Mouse (Mus musculus) limb, embryonic 11.5 days (tissue): Measurements from ENCODE around the gene Asb1. TPM values are rescaled to one million over a fixed set of nuclear protein-coding genes. Genes with fewer than 3 reads are reported as not detected.

Source experiments
- ATAC-seq: fragments of 200-750 bp; cut with Nextera tagmentation; 2 replicates; pipeline ENCODE4 v1.8.0; 2017; ENCODE audit warnings: low read depth; ENCODE audit not compliant: insufficient number of reproducible peaks, low FRiP score, low TSS enrichment
- DNase-seq: peaks from one replicate; pipeline ENCODE4 v3.0.0-alpha.2; 2015; ENCODE audit warnings: low spot score
- H3K27ac ChIP-seq: fragments of 300-500 bp; sonication (generic); replicated peaks from 2 replicates; pipeline ENCODE4 v1.5.1; 2014; ENCODE audit warnings: low read depth, mild to moderate bottlenecking, low read length
- H3K27me3 ChIP-seq: fragments of 300-500 bp; sonication (generic); 2 replicates; pipeline ENCODE4 v1.6.1; 2014; ENCODE audit warnings: mild to moderate bottlenecking, low read length, mixed read lengths; ENCODE audit not compliant: control insufficient read depth, insufficient read depth
- H3K36me3 ChIP-seq: fragments of 300-500 bp; sonication (generic); 2 replicates; pipeline ENCODE4 v1.6.1; 2014; ENCODE audit warnings: mild to moderate bottlenecking, low read length, moderate library complexity, mixed read lengths; ENCODE audit not compliant: control insufficient read depth, insufficient read depth
- H3K4me1 ChIP-seq: fragments of 300-500 bp; sonication (generic); 2 replicates; pipeline ENCODE4 v1.6.1; 2014; ENCODE audit warnings: low read length, mixed read lengths; ENCODE audit not compliant: control insufficient read depth, insufficient read depth
- H3K4me2 ChIP-seq: fragments of 300-500 bp; sonication (generic); 2 replicates; pipeline ENCODE4 v1.6.1; 2014; ENCODE audit warnings: low read depth, mild to moderate bottlenecking, moderate library complexity; ENCODE audit not compliant: severe bottlenecking
- H3K4me3 ChIP-seq: fragments of 300-500 bp; sonication (generic); 2 replicates; pipeline ENCODE4 v1.5.1; 2014; ENCODE audit warnings: low read depth, low read length
- H3K9ac ChIP-seq: fragments of 300-500 bp; sonication (generic); 2 replicates; pipeline ENCODE4 v1.6.1; 2014; ENCODE audit warnings: mild to moderate bottlenecking, low read length
- H3K9me3 ChIP-seq: fragments of 300-500 bp; sonication (generic); 2 replicates; pipeline ENCODE4 v1.6.1; 2016; ENCODE audit warnings: low read length; ENCODE audit not compliant: control insufficient read depth
- WGBS: fragments of 180-500 bp; shearing (Covaris S2); extraction: QIAGEN DNeasy Blood & Tissue Kit; methylation state at CpG from one replicate; pipeline ENCODE4 v1.1.7; 2014; 5-methylcytosine and 5-hydroxymethylcytosine counted together
- polyA plus RNA-seq: library from polyadenylated mRNA; unstranded; fragments of >200 nt; fragmentation: Nextera tagmentation; extraction: Ambion mirVana; gene quantifications from 2 replicates; pipeline ENCODE4 v1.2.1, GENCODE M21; 2014

Asb1 gene
- polyA plus RNA-seq, 1 experiment from 2014 or later, result 6.7 TPM

- Histone ChIP-seq H3K27ac (no peak overlapping the region), H3K4me2 (no peak overlapping the region), H3K36me3 (peaks cover 2% of the 10 kb centered on the region; the same call in 1 of the 2 replicates), H3K9ac (no peak overlapping the region), H3K4me1 (no peaks in the 10 kb centered on the region), H3K27me3 (no peaks in the 10 kb centered on the region), H3K9me3 (no peaks in the 10 kb centered on the region), H3K4me3 (no peak overlapping the region)
- ATAC-seq (no peak), DNase-seq (no peak)
- 84% methylated on average over 6 of the region's 6 CpGs for WGBS
These were observed 24.7 kb upstream of the Asb1 start for GRCm38 (mm10) chr1:91515642-91516041.

DNA sequence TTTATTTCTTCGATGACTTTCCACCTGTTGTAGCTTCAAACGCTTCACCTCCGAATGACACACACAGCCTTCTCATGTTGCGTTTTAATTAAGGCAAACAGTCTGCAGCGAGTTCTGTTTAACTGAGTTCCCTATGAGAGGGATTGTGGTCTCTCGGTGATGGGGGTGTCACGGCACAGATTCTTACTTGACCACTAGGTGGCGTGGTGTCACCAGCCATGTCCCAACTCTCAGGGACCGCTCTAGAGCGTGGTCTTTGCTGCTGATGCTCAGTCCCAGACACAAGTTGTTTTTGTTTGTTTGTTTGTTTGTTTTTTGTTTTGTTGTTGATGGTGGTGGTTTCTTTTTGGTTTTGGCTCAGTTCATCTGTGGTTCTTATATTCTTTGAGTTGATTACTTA is 16.6 kb upstream of the Asb1 start:
- Histone ChIP-seq H3K4me3 (no peak overlapping the region), H3K9ac (no peak overlapping the region), H3K4me1 (no peaks in the 10 kb centered on the region), H3K27me3 (no peaks in the 10 kb centered on the region), H3K9me3 (no peaks in the 10 kb centered on the region), H3K4me2 (no peak overlapping the region), H3K27ac (no peak overlapping the region), H3K36me3 (no peaks in the 10 kb centered on the region; the same call in 1 of the 2 replicates)
- peak; percentile 81 for DNase-seq
- peak; percentile 75; the same call in 1 of the 2 replicates for ATAC-seq
- 11% methylated on average over 10 of the region's 10 CpGs for WGBS

GRCm38 (mm10) chr1:91525838-91526237 is 14.5 kb upstream of the Asb1 start:
- DNase-seq, result no peak
- H3K9me3 ChIP-seq, result no peaks in the 10 kb centered on the region
- ATAC-seq, result no peak
- H3K9ac ChIP-seq, result no peak overlapping the region
- no peak overlapping the region for H3K4me3 ChIP-seq
- WGBS, result 88% methylated on average over 14 of the region's 14 CpGs
- H3K27ac ChIP-seq, result no peak overlapping the region
- H3K27me3 ChIP-seq, result no peaks in the 10 kb centered on the region
- H3K4me1 ChIP-seq, result no peaks in the 10 kb centered on the region
- no peaks in the 10 kb centered on the region; the same call in 1 of the 2 replicates for H3K36me3 ChIP-seq
- H3K4me2 ChIP-seq, result no peak overlapping the region

GRCm38 (mm10) chr1:91530166-91530565 is 10.2 kb upstream of the Asb1 start:
- H3K27ac ChIP-seq, result no peak overlapping the region
- no peak overlapping the region for H3K4me3 ChIP-seq
- ATAC-seq (no peak), DNase-seq (no peak)
- WGBS, result 87% methylated on average over 9 of the region's 9 CpGs
- no peak overlapping the region for H3K4me2 ChIP-seq
- H3K9me3 ChIP-seq, result no peaks in the 10 kb centered on the region
- no peak overlapping the region for H3K9ac ChIP-seq
- no peaks in the 10 kb centered on the region; the same call in 1 of the 2 replicates for H3K36me3 ChIP-seq
- no peaks in the 10 kb centered on the region; the same call in 1 of the 2 replicates for H3K4me1 ChIP-seq
- H3K27me3 ChIP-seq, result no peaks in the 10 kb centered on the region

DNA sequence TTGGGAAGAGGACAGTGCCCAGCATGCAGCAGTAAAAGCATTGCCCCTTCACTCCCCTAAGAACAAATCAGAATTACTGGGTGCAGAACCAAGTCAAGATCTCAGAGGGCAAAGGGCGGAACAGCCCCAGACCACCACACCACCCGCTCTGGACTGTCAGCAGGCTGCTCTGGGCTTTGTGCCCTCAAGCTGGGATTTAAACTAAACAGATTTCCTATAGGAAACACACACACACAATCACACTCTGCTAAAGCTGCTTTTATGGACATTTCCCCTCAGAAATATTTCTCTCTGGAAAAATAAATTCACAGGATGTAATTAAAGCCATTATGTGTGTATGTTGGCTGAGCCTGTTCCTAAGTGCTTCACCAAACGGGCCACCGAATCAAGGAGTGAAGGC is 8.1 kb upstream of the Asb1 start:
- no peaks in the 10 kb centered on the region for H3K9me3 ChIP-seq
- no peak overlapping the region for H3K4me3 ChIP-seq
- H3K4me2 ChIP-seq, result no peak overlapping the region
- H3K27me3 ChIP-seq, result no peaks in the 10 kb centered on the region
- ATAC-seq, result no peak
- no peak overlapping the region for H3K27ac ChIP-seq
- H3K9ac ChIP-seq, result no peak overlapping the region
- no peak for DNase-seq
- H3K4me1 ChIP-seq, result no peaks in the 10 kb centered on the region; the same call in 1 of the 2 replicates
- H3K36me3 ChIP-seq, result no peaks in the 10 kb centered on the region
- WGBS, result 87% methylated on average over 4 of the region's 4 CpGs

GRCm38 (mm10) chr1:91532892-91533291 is 7.5 kb upstream of the Asb1 start:
- H3K9me3 ChIP-seq, result no peaks in the 10 kb centered on the region
- no peaks in the 10 kb centered on the region; the same call in 1 of the 2 replicates for H3K4me1 ChIP-seq
- H3K27me3 ChIP-seq, result 0 out of 2 replicates have a peak, but pooled peaks cover 2% of the 10 kb centered on the region
- H3K4me3 ChIP-seq, result no peak overlapping the region
- H3K9ac ChIP-seq, result no peak overlapping the region
- DNase-seq (no peak), ATAC-seq (no peak)
- 92% methylated on average over 5 of the region's 5 CpGs for WGBS
- H3K27ac ChIP-seq, result no peak overlapping the region
- H3K36me3 ChIP-seq, result no peaks in the 10 kb centered on the region
- no peak overlapping the region for H3K4me2 ChIP-seq

DNA sequence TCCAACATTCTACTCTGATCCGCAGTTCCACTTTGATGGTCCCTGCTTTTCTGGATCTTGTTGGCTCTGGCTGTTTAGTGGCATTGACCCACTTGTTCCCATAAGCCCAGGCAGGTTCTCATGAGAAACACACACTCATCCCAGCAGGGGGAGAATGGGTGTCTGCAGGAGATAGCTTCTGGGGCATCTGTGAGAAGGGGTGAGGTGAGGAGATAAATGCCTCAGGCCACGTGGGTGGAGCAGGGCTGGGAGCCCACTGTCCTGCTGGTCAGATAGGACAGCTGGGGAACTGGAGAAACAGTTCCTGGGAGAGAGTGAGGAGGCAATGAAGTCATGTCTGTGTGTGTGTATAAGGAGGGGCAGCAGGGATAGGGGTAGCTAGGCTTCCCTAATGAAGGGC is 6.9 kb upstream of the Asb1 start:
- peaks cover 2% of the 10 kb centered on the region; the same call in 1 of the 2 replicates for H3K27me3 ChIP-seq
- H3K4me1 ChIP-seq, result no peaks in the 10 kb centered on the region; the same call in 1 of the 2 replicates
- DNase-seq, result no peak
- H3K4me3 ChIP-seq, result no peak overlapping the region
- no peak overlapping the region for H3K4me2 ChIP-seq
- 50% methylated on average over 2 of the region's 2 CpGs for WGBS
- no peak overlapping the region for H3K9ac ChIP-seq
- no peak for ATAC-seq
- H3K36me3 ChIP-seq, result no peaks in the 10 kb centered on the region
- H3K27ac ChIP-seq, result no peak overlapping the region
- no peaks in the 10 kb centered on the region for H3K9me3 ChIP-seq

DNA sequence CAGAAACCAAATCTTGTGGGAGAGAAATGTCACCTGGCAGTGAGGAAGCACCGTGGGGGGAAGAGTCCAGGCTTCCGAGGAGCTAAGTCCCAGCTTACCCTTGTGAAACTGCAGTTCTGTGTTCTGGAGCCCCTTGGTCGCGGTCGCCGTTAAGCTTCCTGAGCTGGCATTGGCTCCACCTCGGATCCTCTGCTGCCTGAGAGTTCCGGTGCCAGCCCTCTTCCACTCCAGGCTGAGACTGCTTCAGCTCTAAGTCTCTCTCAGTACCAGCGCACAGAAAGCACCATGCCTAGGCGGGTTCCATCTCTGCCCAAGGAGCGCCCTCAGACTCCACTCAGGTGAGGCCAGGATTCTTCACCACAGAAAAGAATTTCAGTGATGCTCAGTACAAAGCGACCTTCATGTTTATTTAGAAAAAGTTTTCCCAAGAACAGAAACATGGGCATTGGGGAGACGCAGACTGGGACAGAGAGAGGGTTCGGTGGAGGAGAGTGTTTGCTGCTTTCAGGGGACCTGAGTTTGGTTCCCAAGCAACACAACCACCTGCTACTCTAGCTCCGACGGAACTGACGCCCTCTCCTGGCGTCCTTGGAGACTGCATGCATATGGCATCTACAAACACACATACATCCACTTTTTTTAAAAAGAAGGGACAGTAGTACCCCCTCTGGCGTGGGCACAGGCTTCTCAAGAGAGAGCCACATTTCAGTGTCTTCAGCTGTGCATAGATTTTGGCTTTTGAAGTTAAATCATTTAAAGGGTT is 6.2 kb upstream of the Asb1 start:
- H3K27me3 ChIP-seq, result peaks cover 9% of the 10 kb centered on the region; the same call in 1 of the 2 replicates
- H3K9ac ChIP-seq, result no peak overlapping the region
- H3K4me3 ChIP-seq, result no peak overlapping the region
- no peaks in the 10 kb centered on the region for H3K9me3 ChIP-seq
- no peaks in the 10 kb centered on the region for H3K36me3 ChIP-seq
- H3K27ac ChIP-seq, result no peak overlapping the region
- no peak for ATAC-seq
- no peak overlapping the region for H3K4me2 ChIP-seq
- no peak for DNase-seq
- 75% methylated on average over 19 of the region's 19 CpGs for WGBS
- no peaks in the 10 kb centered on the region; the same call in 1 of the 2 replicates for H3K4me1 ChIP-seq
